Mouse (Mus musculus) layer of hippocampus, adult 9-11 months (tissue): ENCODE measurements around the gene Higd1c.
"Not testable (repeated sequence)": the region's sequence is repeated elsewhere in the genome, so short reads cannot be mapped to it uniquely, and the experiment has no call there.

ENCODE experiments used
- DNase-seq: peaks from one replicate; pipeline ENCODE4 v3.0.0; 2022

Gene Higd1c

GRCm38 (mm10) chr15:100365967-100366366 is 1.6 kb downstream of the Higd1c start:
- not testable (repeated sequence) for DNase-seq

- no peak for DNase-seq
These were observed 2.8 kb downstream of the Higd1c start for GRCm38 (mm10) chr15:100367119-100367518.

DNA sequence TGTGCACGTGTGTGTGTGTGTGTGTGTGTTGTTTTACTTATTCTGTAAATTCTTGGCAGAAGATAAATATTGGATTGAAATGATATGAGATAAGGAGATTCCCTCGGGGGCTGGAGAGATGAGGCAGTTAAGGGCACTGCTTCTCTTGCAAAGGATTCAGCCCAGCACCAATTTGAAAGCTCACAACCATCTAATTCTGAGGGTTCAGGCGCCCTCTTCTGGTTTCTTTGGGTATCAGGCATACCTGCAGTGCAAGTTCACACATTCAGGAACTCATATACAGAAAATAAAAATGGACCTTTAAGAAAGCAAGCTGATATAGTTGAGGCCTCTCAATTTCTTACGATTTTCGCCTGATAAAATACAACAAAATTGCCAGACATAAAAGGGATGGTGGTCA is 10.7 kb downstream of the Higd1c start:
- peak; percentile 51 for DNase-seq

DNA sequence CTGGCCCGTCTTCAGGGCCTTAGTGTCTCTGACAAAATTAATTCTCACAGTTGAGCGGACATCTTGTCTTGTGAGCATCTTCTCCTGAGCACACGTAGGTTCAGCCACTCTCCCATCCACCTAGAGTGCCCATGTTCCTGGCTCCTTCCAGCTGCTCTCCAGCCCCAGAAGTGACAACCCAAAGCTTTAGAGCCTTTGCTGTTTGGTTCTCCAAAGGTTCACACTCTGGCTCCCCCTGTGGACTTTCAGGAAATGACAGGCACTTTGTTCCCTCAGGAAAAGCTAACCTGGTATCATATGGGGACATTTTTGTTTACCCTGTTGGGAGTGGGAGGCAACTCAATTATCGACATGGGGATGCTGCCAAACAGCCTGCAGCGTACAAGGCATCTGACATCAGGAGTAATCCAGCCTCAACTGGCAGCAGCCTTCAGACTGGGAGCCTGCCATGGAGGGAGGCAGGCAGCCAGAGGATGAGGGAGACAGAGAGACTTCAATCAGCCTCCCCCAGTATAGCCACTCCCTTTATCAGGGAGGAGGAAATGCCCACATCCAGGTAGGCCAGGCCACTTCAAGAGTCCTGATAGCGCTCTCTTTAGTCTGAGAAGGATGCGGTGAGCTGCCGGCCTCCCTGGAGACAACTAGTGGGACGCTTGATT is 13.6 kb downstream of the Higd1c start:
- DNase-seq: peak; percentile 68

DNA sequence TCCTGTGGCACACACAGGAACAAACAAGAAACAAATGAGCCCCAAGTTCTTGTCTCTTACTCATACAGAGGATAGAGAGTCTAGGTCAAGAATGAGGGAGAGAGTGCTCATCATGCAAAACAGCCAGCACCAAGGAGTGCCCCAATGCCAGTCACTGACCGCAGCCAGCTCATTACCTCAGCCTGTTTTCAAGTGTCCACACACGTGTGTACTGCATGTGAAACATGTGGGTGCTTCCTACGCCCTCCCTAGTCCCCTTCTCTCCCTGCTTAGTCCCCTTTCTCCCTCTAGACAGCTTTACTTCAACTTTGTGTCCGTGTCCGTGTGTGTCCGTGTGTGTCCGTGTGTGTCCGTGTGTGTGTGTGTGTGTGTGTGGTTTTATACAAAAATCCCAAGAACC is 15.3 kb downstream of the Higd1c start:
- no peak for DNase-seq

DNA sequence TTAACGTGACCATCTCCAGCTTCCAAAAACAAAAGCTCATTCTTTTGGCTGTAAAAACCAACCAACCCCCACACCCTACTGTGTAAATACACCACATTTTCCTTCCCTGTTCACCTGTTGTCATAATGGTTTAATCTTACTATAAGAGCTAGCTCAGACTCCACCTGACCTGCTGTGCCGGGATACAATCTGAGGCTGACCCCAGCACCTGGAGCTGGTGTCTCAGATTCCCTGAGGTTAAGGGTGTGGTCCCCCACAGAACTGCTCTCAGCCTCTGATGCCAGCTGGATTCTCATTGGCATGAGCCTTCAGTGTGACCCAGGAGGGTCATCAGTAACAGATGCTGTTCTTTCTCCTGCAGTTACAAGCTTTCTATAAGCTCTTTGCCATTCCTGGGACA is 15.8 kb downstream of the Higd1c start:
- DNase-seq: no peak

GRCm38 (mm10) chr15:100385705-100386104 is 21.4 kb downstream of the Higd1c start:
- no peak for DNase-seq

DNA sequence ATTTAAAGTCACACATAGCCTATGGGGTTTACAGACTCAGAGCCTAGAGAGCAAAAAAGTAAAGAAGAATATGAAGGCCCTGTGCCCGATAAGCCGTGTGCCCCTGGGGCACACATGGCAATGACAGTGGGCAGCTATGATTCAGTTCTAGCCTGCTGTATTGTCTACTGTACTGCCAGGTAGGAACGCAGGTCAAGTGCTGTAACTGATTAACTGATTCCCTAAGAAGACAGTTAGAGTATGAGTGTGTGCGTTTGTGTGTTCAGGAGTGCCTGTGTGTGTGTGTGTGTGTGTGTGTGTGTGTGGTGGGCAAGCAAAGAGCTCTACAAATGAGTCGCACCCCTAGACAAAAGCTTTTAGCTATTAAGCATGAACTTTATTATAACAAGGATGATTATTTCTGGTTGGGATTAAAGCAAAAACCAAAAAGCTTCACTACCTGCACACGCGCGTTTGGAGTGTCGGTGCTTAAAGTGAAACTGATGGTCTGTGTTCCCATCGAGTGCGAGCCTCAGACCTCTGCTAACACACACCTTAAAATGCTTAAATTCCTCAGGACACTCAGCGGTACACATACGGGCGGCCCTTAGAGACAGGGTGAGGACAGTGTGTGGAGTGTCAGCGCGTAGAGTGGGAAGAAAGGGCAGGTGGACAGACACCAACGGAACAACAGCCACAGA is 23.3 kb downstream of the Higd1c start:
- no peak for DNase-seq

- DNase-seq: no peak
These were observed 24.0 kb downstream of the Higd1c start for GRCm38 (mm10) chr15:100388224-100388835.

DNA sequence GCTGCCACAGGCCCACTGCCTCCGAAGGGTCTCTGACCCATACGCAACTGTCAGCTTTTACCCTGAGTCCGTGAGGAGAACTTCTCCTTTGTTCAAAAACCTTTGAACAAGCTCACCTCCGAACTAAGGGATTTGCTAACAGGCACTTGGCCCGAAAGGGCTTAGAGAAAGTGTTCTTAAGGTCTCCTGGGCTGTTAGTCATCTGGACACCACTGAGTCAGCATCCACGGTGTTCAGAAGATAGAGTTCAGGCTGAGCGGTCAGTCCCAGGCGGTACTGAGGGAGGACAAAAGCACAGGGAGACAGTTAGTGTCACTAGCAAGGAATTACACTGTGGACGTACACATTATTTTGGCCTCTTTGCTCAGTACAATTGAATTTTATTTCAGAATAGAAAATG is 24.5 kb downstream of the Higd1c start:
- no peak for DNase-seq

DNA sequence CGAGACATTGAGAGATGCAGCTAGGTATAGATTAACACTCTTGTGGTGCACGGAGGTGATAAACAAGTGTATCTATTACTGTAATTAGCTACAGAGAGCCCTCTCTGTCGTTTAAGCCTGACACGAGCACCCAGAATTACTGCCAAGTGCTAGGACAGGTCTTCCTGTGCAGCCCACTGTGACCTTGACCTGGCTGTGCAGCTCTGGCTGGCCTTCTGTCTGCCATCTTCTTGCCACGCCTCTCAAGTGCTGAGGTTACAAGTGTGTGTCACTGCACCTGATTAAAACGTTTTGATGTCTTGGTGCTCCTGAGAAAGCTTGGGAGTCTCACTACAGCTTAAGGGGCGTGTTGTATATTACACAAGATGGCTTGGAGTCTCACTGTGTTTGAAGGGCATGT is 26.7 kb downstream of the Higd1c start:
- DNase-seq: no peak

GRCm38 (mm10) chr15:100391599-100391998 is 27.3 kb downstream of the Higd1c start:
- DNase-seq: no peak

GRCm38 (mm10) chr15:100393016-100393415 is 28.7 kb downstream of the Higd1c start:
- no peak for DNase-seq

GRCm38 (mm10) chr15:100395561-100395960 is 31.2 kb downstream of the Higd1c start:
- DNase-seq: no peak

DNA sequence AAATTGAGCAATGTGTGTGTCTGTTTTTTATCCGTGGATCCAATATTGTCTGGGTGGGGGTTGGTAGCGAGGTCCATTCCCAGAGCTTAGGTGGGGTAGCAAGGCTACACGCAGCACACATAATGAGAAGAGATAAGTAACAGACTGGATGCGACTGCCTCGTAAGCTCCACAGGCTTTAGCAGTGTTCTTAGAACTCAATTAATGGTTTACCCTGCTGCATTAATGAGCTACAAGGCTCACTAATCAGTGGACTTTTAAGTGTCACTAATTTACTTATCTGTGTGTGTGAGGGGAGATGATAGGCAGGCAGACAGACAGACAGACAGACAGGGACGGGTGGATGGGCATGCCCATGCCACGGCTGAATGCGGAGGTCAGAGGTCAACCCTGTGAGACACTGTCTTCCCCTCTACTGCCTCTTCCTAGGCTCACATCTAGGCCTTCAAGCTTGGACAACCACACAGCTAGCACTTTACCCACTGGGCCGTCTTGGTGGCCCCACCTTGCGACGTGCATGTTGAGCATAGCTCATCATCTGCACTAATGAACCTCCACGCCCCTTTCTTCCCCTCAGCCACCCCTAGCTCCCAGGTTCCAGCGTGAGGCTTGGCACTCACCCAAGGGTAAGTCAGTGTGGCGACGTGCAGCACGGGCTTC is 36.4 kb downstream of the Higd1c start:
- no peak for DNase-seq

DNA sequence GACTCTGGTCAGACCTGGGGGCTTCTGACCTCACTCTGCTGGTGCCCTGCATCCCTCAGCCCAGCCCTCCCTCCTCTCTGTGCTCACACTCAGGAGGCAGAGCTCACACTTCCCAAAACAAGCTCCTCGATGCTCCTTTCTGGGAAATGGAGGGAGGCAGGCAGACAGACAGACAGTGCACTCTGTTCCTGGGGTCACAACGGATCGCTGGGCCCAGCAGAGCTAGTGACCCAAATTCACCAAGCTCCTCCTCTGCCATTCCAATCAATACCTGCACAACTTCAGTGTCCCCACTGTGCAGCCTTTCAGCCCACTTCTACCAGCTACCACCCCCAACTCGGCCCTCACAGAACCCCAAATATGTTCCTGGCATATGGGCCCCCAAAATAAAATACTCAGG is 37.5 kb downstream of the Higd1c start:
- no peak for DNase-seq

- DNase-seq: no peak
These were observed 38.0 kb downstream of the Higd1c start for GRCm38 (mm10) chr15:100402347-100402746.

- no peak for DNase-seq
These were observed 38.5 kb downstream of the Higd1c start for GRCm38 (mm10) chr15:100402798-100403197.

GRCm38 (mm10) chr15:100403318-100404000 is 39.1 kb downstream of the Higd1c start:
- no peak for DNase-seq

GRCm38 (mm10) chr15:100406088-100406487 is 41.7 kb downstream of the Higd1c start:
- no peak for DNase-seq

DNA sequence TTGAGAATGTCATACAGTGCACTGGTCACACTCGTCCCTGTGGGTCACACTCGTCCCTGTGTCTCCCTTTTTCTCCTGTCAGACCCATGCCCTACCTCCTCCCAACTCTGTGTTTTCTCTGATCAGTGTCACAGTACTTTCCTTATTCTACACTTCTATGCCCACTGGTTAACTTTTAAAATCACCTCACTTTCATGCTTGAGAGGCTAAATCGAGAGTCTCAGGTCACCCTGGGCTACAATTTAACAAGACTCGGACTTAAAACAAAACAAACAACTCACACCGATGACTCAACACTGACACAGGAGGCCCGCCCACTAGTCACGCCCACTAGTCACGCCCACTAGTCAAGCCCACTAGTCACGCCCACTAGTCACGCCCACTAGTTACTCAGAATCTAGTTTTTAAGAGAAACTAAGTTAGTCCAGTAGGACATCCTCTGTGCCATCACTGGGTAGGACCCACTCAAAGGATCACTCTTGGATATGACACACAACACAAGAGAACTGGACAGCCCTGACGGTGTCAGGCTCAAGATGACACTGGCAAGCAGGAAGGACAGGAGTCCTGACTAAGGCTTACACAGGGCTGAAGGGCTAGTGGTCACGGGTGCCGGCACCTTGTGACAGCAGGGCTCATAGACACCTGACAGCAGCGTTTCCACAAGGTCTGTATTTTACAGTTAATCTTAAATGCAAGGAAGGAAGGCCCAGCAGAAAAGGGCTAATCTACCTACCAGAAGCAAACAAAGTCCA is 46.8 kb downstream of the Higd1c start:
- no peak for DNase-seq

DNA sequence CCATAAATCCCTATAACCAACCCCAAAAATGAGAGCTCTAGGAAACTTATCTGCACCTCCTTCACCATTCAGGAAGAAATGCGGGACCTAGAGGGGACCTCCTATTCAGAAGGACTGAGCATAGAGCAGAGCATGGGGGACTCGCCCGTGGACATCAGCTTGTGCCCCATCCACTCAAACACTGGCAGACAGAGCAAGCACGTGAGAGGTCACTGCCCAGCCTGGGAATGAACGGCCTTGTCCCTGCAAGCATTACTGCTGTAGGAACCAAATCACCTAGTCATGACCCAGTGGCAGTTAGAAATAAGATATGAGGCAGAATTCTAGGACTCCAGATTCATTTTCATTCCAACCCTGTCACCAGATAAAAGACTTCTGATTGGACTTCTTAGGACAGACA is 47.4 kb downstream of the Higd1c start:
- DNase-seq: no peak
